Mouse (Mus musculus): Measurements from ENCODE around the gene Olfr646.

DNA sequence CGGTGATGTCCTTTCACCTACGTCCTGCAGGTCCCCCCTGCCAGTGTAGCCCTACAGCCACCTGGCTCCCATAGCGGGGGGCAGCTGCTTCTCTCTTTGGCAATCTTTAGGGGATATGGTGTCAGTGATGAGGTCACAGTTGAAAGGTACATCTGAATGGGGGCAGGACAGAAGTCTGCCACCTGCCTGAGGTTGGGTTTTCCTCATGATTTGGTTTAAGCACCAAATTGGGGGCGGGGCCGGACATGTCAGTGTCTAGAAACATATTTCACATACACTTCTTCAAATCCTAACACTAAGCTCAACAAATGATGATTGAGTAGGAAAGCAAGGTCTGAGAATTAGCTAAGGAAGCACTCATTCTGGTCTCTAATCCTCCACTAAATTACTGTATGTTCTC lies 25.1 kb downstream of the Olfr646 start, which contains the start of gene Ubqln5:
- TF ChIP-seq CTCF (IDR thresholded peaks at IDR 0.05) (no peak), POLR2A (IDR thresholded peaks at IDR 0.05; ENCODE audit: insufficient read depth, low read depth, low read length) (no peak), EP300 (IDR thresholded peaks at IDR 0.05; ENCODE audit: insufficient read depth, low read depth, low read length) (no peak)
